Mouse (Mus musculus) adrenal gland, postnatal 25 days (tissue): ENCODE measurements around the gene Hexdc. TPM values are rescaled to one million over a fixed set of nuclear protein-coding genes. Genes with fewer than 3 reads are reported as not detected.
A peak's percentile ranks its signal among the peaks of the same experiment; 100 is the strongest.

ENCODE experiments used
- DNase-seq: peaks from one replicate; pipeline ENCODE4 v3.0.0; 2021; ENCODE audit warnings: mixed read lengths
- long read RNA-seq: library from polyadenylated mRNA; stranded (forward); transcript quantifications from one replicate; pipeline ENCODE4 v2.0.0, GENCODE M21; 2021
- total RNA-seq: library from RNA; stranded (reverse); gene quantifications from 2 replicates; pipeline ENCODE4 v1.2.3, GENCODE M21; 2021

The Hexdc gene
- total RNA-seq = 9.2 and 17.1 TPM in 2 replicates
- long read RNA-seq, partial matches to known transcripts = 2 of 8 reads
- long read RNA-seq, other reads (novel, unspliced or antisense) = 6 of 8 reads

DNA sequence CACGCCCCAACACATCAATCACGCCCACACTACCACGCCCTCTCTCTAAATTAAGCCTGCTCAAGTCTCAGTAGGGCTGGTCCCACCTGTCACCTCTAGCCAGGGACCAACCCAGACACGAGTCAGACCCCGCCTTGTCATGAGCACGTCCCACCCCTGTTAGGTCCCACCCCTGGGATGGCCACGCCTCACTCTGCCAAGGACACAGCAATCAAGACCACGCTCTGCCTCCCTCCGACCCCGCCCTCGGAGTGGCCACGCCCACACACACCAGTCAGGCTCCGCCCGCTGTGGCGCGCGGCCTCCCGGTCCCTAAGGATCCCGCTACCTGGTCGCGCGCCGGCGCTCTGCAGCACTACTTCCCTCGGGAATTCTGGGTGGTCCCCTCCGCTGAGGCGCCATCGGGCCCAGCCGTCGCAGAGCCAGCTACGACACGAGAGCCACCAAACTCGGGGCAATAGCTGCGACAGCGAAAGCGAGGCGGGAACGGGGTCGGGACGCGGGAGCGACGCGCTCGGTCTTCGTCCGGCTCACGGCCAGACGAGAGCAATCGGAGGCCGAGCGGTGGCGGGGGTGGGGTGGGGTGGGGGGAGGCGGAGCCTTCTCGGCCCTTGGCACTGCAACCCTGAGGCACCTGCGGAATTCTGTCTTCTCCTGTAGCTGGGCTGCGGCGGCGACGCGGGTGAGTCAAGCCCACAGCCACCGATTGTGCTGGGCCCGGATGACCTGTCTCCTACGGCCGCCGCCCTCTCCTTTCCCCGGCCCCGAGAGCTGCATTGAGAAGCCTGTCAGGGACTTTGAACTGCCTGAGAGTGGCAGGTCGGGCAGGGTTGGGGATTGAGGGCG lies at the start of gene Hexdc, which contains the start of gene Ogfod3:
Gene Hexdc (plus strand): TSS at position 273 of the 846 bp plus-strand sequence.
Gene Ogfod3 (minus strand): TSS at position 551 of the 846 bp plus-strand sequence.
- DNase-seq = peak; percentile 96

DNA sequence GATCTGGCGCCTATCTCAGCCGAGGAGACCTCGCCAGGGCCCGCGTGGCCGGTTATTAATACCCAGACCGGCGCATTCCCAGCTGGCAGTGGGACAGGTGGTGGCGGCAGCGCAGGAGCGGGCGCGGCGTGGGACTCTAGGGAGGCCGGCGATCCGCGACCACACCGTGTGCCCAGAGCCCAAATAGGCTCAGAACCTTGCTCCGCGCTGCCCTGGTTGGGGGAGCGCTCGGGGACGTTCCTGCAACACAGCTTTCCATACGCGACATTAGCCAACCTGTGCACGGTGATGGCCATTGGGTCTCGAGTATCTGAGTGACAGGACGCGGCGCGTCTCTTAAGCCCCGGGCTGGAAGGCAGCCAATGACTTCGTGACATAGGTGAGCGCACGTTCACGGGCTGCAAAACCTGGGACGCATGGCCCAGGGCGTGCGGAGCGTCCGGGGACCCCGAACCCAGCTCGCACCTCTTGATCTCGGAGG lies 47.8 kb upstream of the Hexdc start:
- DNase-seq = peak; percentile 51

GRCm38 (mm10) chr11:121159971-121160370 lies 44.3 kb upstream of the Hexdc start, which contains the start of gene Uts2r:
Uts2r (plus strand) TSS chr11:121160271.
- no peak for DNase-seq

GRCm38 (mm10) chr11:121160636-121161346 lies 43.4 kb upstream of the Hexdc start:
- no peak for DNase-seq

GRCm38 (mm10) chr11:121163751-121164150 lies 40.5 kb upstream of the Hexdc start:
- DNase-seq = no peak

DNA sequence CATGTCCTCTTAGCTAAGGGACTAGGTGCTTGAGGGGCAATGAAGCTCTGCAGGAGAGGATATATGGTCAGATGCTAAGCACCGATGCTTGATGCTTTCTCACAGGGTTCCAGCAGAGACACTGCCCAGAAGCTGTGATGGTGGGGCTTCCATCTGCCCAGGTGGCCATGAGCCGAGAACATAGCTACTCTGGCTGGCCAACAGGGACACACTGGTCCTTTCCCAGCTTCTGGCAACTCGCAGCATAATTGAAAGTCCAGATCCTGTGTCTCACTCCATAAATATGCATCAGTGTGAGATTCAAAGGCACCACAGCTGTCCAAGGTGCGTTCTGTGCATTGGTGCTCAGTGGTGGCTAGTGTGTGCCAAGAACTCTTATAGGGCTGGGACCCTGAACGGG lies 31.0 kb upstream of the Hexdc start:
- DNase-seq = no peak

DNA sequence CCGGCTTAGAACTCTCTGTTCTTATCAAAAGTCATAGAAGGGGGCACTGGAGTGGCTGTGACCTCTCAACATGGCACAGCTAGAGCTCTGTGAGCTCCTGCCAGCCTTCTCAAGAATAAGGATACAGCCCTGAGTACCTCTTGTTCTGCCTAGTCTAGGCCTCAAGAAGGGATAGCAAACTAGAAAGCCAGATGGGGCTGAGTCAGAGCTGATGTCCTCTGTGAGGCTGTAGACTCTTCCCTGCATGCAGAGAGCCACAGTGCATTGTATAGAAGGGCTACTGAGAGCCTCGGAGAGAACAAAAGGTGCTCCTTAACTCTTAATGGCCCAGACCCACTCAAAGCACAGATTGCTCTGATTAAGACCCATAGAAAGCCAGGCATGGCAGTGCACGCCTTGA lies 30.0 kb upstream of the Hexdc start:
- DNase-seq = no peak

GRCm38 (mm10) chr11:121176285-121177270 lies 27.7 kb upstream of the Hexdc start:
- peak; percentile 59 for DNase-seq

GRCm38 (mm10) chr11:121189681-121190080 lies 14.6 kb upstream of the Hexdc start:
- no peak for DNase-seq

DNA sequence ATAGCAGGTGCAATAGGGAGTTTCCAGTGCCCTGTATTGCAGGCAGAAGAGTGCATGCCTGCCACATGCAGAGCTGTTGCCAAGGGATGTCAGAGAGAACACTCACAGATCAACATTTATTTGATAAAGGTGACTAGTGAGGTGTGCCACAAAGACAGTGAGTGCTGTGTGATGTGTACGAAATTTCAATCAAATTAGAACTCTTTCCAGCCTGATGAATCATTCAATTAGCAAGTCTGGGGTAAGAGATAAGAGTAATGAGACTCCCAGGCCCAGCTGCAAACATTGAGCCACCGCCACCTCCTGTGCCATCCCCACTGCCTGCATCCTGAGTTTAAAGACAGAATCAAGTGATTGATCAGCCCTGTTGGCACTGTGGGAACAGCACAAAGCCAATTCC lies 11.5 kb upstream of the Hexdc start:
- DNase-seq = no peak

DNA sequence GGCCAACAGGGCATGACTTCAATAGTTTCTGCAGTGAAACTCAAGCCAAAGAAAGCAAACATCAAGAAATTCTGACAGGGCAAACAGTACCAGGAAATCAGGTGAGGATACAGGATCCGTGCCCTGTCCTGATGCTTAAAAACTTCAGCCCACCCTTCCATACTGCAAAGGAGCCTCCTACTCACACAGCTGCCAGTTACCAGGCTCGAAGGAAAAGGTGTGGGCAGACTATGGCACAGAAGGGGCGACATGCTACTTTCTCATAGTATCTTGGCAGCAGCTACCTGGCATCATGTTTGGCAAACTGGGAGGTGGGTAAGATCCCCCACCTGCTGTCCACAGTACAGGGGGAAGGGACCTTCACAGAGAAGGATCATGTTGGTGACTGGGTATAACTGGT lies 10.8 kb upstream of the Hexdc start:
- no peak for DNase-seq

DNA sequence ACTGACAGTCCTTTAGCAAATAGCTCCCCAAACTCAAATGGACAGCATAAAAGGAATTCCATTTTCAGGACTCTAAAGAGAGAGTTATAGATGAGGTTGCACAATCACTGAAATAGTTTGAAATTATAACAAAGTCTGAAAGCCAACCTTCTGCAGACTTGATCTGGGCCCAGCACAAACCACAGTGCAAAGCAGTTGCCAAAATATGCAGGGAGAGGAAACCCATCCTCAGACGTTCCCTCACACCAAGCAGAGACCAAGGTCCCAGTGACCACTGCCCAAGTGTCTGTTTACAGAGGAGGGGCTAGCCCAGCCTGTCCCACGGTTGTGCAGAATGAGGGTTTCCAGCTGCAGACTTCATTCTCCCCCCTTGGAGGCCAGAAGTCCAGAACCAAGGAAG lies 5.6 kb upstream of the Hexdc start:
- no peak for DNase-seq

DNA sequence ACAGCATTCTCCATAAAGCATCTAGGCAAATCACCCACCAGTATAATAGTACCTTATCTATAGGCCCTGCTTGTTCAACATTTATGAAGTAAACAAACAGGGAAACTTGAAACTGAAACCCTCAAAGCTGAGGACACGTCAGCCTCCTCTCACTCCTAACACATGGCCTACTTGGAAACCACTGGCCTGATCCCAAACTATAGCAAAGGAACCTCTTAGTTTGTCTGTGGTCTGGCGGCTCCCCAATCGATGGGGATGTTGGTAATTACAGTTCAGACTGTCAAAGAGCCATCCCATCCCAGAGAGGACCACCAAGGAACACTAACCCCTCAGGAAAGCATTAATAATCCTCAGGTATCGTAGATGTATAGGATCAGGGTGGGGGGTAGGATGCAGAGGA lies 4.4 kb upstream of the Hexdc start:
- no peak for DNase-seq

- no peak for DNase-seq
Measured at GRCm38 (mm10) chr11:121200781-121201180, 3.5 kb upstream of the Hexdc start.

DNA sequence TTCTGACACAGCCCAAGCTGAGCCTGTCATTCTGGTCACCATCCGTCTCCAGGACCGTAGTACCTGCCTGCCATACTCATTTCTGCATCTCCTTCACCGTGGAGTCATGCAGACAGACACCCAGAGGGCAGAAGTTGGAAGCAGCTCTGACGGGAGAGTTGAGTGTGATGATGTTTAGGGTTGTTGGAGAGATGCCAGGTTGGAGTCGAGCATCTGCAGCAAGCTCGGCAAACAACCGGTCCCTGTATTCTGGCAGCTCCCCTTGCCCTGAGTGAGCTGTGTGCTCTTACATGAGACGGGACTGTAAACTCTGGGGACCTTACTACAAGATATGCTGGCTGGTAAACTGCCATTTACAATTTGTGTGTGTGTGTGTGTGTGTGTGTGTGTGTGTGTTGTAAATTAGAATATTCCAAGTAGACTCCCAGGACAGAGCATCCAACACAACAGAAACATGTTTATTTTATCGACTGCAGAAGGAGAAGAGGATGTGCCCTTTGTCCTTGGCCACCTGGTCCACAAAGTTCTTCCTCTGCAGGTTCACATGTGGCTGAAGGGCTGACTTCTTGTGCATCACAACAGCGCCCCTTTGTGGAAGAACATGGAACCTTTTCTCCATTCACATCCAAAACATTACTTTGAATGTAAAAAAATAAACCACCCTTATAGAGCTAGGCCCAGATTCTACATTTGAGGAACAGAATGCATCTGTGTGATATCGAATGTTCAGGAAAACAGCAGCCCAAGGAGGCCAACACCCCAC lies 2.6 kb upstream of the Hexdc start:
- no peak for DNase-seq

- no peak for DNase-seq
Measured at GRCm38 (mm10) chr11:121203859-121204160, 423 bp upstream of the Hexdc start.

DNA sequence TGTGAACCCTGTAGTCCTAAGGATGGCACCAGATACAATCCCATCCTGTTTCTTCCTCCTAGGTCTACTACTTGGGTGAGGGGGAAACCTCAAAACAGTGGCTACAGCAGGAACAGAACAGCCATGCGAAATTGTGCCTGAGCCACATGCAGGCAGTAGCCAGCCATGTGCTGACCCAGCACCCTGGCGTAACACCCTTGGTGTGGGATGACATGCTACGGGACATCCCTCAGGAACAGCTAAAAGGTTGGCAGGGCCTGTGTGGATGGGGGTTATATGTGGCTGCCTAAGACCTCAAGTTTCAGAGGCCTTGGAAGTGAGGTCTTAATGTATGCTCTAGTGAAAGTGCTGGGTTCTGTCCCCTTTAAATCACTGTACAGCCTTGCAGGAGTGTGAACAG lies 12.6 kb downstream of the Hexdc start:
- no peak for DNase-seq

DNA sequence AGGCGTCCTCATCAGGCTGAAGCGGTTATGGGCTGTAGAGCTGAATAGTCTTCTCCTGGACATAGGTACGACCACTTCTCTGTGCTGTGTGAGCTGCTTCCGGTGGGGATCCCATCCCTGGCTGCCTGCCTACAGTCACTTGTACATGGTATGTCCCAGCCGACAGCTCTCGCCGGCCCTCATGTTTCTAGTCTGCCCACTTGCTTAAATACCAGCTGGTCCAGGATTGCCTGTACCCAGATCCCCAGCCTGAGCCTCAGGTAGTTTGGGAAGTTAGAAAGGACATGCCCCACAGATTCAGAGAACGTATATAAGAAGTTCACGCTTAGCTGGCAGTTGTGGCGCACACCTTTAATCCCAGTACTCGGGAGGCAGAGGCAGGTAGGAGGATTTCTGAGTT lies 15.5 kb downstream of the Hexdc start:
- no peak for DNase-seq

DNA sequence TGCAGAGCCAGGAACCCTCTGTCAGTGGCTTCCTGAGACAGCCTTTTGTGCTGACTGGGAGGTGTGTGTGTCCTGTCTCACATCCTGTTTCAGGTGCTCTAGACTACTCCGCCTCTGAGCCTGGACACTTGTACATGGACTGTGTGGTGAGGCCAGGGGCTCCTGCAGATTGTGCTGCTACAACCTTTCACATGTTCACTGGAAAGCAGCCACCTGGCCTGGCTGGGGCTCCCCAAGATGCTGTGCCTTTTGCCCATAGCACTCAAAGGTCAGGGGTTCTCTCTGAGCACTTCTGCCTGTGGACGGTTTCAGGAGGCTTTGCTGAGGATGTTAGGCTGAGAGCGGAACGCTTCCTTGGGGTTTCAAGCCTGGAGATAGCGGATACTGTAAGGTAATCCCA lies 16.5 kb downstream of the Hexdc start:
- no peak for DNase-seq

DNA sequence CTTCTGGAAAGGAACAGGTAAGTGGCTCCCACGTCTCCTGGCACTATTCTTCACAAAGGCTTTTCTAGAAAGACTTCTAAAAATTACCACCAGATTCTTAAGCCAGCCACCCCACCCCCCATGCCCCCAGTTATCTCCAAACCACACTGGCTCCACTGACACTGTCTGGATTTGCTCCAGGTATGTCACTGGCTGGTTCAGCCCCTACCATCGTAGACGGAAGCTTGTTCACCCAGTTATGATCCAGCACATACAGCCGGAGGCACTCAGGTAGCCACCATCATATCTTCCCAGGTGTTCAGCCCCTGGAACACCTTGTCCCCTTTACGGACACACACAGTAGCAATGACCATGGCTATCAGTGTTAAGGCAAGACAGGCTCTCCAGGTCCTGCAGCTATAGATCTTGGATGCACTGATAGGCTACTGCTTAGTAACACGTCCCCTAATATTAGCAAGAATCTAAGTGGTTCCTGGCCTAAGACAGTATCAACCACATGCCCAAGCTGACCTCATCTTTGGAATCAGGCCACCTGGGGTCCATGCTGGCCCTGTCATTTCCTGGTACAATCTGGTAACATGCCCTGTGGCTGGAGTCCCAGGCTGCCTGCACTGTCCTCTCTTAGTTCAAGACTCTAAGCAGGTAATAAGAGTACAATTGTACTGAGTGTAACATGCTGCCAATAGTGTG lies 17.2 kb downstream of the Hexdc start:
- DNase-seq = no peak
